Mouse (Mus musculus) intestine, embryonic 15.5 days (tissue): Measurements from ENCODE around the gene Tmem202. TPM values are rescaled to one million over a fixed set of nuclear protein-coding genes. Genes with fewer than 3 reads are reported as not detected.

Experiments
- ATAC-seq: fragments of 200-750 bp; cut with Nextera tagmentation; 2 replicates; pipeline ENCODE4 v1.8.0; 2017; ENCODE audit warnings: moderate TSS enrichment, moderate library complexity
- H3K27ac ChIP-seq: fragments of 300-500 bp; sonication (generic); 2 replicates; pipeline ENCODE4 v1.5.1; 2015; ENCODE audit warnings: mild to moderate bottlenecking, inconsistent platforms
- H3K27me3 ChIP-seq: fragments of 300-500 bp; sonication (generic); replicated peaks from 2 replicates; pipeline ENCODE4 v1.6.1; 2015; ENCODE audit warnings: inconsistent platforms
- H3K36me3 ChIP-seq: fragments of 300-500 bp; sonication (generic); 2 replicates; pipeline ENCODE4 v1.6.1; 2015; ENCODE audit warnings: inconsistent platforms
- H3K4me1 ChIP-seq: fragments of 300-500 bp; sonication (generic); replicated peaks from 2 replicates; pipeline ENCODE4 v1.6.1; 2015; ENCODE audit warnings: inconsistent platforms
- H3K4me2 ChIP-seq: fragments of 300-500 bp; sonication (generic); replicated peaks from 2 replicates; pipeline ENCODE4 v1.6.1; 2015; ENCODE audit warnings: mild to moderate bottlenecking, inconsistent platforms
- H3K4me3 ChIP-seq: fragments of 300-500 bp; sonication (generic); replicated peaks from 2 replicates; pipeline ENCODE4 v1.5.1; 2015; ENCODE audit warnings: inconsistent platforms
- H3K9ac ChIP-seq: fragments of 300-500 bp; sonication (generic); 2 replicates; pipeline ENCODE4 v1.6.1; 2015; ENCODE audit warnings: inconsistent platforms
- H3K9me3 ChIP-seq: fragments of 300-500 bp; sonication (generic); 2 replicates; pipeline ENCODE4 v1.6.1; 2016; ENCODE audit warnings: inconsistent platforms
- WGBS: fragments of 180-500 bp; shearing (Covaris S2); methylation state at CpG from one replicate; pipeline ENCODE4 v1.1.7; 2015; 5-methylcytosine and 5-hydroxymethylcytosine counted together
- polyA plus RNA-seq: library from polyadenylated mRNA; unstranded; fragments of >200 nt; fragmentation: Nextera tagmentation; extraction: Ambion mirVana; gene quantifications from 2 replicates; pipeline ENCODE4 v1.2.1, GENCODE M21; 2015

Gene Tmem202
- polyA plus RNA-seq: 0.35 TPM in 1 of 2 replicates, not detected in the other

DNA sequence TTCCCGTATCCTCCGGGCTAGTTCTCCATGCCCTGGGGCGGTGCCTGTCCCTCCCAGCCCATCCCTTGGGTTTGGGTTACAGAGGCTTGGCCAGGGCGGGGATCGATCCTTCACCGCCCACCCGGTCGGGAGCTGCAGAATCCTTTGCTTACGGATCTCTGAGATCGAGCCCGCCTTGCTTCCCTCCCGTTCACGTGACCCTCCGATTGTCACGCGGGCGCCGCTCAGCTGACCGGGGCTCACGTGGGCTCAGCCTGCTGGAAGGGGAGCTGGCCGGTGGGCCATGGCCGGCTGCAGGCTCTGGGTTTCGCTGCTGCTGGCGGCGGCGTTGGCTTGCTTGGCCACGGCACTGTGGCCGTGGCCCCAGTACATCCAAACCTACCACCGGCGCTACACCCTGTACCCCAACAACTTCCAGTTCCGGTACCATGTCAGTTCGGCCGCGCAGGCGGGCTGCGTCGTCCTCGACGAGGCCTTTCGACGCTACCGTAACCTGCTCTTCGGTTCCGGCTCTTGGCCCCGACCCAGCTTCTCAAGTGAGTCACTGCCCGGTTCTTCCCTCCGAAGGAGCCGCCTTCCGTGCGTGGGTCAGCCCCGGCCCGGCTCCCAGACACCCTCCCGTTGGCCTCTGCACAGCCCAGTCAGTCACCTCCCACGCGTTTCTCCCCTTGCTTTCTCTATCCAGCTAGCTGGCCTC lies at the start of gene Tmem202, which contains the start of gene Hexa:
Gene Tmem202 (minus strand): TSS at position 407 of the 697 bp plus-strand sequence.
Gene Hexa (plus strand): TSS at position 100 of the 697 bp plus-strand sequence.
- WGBS: 2% methylated on average over 55 of the region's 55 CpGs
- Histone ChIP-seq H3K4me1 (peaks cover 10% of the 10 kb centered on the region), H3K9ac (peak within 1 kb of the TSS; percentile 50), H3K4me3 (peak within 1 kb of the TSS; percentile 56), H3K27ac (peak within 1 kb of the TSS; percentile 4; the same call in 1 of the 2 replicates), H3K4me2 (peak within 1 kb of the TSS; percentile 86), H3K27me3 (no peaks in the 10 kb centered on the region), H3K36me3 (no peaks in the 10 kb centered on the region), H3K9me3 (no peaks in the 10 kb centered on the region)
- ATAC-seq: peak; percentile 88

DNA sequence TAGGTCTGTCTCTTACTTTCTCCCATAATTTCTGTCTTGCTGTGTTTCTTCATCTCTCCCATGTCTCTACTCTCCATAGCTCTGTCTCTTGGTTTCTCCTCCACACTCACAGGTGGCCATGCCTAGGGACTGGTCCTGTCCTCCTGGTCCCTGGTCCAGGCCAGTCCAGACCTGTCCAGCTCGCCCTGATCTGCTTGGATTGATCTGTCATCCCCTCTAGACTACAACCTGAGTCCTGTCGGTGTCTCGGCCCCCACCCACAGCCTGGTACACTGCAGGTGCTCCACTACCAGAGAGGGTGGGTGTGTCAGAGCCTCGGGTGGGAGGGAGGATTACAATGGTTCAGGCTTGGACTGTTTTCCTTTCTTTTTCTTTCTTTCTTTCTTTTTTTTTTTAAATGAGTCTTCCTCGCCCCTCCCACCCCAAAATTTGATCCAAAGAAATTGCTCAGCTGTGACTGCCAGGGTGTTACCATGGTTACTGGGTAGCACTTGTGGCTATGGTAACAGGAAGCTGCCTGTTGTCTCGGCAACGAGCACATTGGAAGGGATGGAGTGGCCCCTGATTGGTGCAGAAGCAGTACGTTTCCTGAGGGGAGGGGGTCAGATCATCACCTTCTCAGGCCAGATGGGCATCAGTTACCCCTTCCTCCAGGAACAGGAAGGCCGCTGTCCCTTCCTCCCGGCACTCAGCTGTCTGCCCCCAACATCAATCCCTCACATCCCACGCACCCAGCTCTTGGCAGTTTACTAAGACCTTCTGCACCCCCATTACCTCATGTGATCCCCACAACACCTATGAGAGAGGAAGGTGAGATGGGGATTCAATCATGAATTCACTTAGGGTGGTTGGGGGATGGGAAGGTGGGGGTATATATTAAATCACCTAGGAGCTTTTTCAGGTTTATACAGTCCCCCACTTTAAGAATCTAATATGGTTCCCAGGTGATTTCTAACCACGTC lies 49.3 kb upstream of the Tmem202 start:
- Histone ChIP-seq H3K4me1 (no peaks in the 10 kb centered on the region), H3K36me3 (no peaks in the 10 kb centered on the region), H3K9ac (no peak overlapping the region)

DNA sequence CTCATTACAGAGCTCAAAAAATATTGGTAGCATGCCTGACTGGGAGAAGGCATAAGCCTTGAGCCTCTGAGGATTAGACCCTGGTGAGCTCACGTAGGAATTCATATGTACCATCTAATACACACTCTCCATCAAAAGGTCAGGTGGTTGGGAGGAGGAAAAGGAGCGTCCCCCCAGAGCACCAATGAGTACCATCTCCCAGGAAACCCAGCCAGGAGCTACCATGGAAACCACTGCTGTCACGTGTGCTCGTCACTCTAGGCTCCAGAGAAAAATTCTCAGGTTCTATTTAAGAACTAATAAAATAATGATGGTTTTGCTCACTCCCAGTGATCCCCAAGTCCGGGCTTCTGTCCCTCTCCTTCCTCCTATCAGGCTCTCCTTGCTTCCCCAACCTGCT lies 48.6 kb upstream of the Tmem202 start:
- WGBS: 69% methylated on average over 5 of the region's 5 CpGs
- Histone ChIP-seq H3K27ac (no peak overlapping the region), H3K9ac (no peak overlapping the region), H3K9me3 (no peaks in the 10 kb centered on the region), H3K4me1 (no peaks in the 10 kb centered on the region), H3K27me3 (peaks cover 8% of the 10 kb centered on the region; the same call in 1 of the 2 replicates), H3K4me2 (no peak overlapping the region), H3K36me3 (no peaks in the 10 kb centered on the region), H3K4me3 (no peak overlapping the region)
- ATAC-seq: no peak

More for the DNA sequence above, 49.3 kb upstream of the Tmem202 start:
- ATAC-seq: no peak
- Histone ChIP-seq H3K4me3 (no peak overlapping the region), H3K9me3 (no peaks in the 10 kb centered on the region), H3K4me2 (no peak overlapping the region), H3K27ac (no peak overlapping the region), H3K27me3 (peaks cover 8% of the 10 kb centered on the region; the same call in 1 of the 2 replicates)
- WGBS: 45% methylated on average over 12 of the region's 12 CpGs

DNA sequence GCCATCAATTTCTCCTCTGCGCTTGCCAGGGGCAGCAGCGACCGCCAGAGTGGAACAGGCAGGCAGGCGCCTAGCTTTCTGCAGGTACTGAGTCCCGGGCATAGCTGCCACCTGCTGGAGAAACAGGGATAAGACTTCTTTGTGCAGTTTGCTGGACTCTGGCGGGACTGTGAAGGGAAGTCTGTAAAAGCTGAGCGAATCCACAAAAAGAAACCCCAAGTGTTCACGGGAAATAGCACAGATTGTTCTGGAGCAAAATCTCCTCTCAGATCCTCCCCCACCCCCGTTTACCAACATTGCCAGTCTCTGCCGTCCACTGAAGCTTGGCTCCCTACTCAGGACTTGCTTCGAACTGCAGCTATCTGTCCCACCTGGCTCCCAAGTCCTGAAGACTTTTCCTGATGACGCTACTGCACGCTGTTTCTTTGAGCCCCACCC lies 45.2 kb upstream of the Tmem202 start:
- Histone ChIP-seq H3K4me1 (no peaks in the 10 kb centered on the region), H3K27me3 (peaks cover 8% of the 10 kb centered on the region; the same call in 1 of the 2 replicates), H3K27ac (no peak overlapping the region), H3K9ac (peak overlapping the region; percentile 24; the same call in 1 of the 2 replicates), H3K4me3 (peak overlapping the region; percentile 27), H3K36me3 (no peaks in the 10 kb centered on the region), H3K9me3 (no peaks in the 10 kb centered on the region), H3K4me2 (peak overlapping the region; percentile 68)
- WGBS: 3% methylated on average over 13 of the region's 13 CpGs
- ATAC-seq: peak; percentile 86

DNA sequence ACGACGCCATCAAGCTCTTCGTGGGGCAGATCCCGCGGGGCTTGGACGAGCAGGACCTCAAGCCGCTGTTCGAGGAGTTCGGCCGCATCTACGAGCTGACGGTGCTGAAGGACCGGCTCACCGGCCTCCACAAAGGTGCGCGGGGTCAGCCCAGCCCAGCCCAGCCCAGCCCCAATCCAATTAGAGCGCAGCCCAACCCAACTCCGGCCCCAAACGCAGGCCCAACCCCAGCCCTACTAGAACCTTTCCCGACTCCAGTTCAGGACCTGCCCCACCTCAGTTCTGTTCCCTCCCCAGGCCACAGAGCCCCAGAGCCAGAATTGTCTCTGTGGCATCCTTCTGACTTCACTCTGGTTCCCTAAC lies 38.8 kb upstream of the Tmem202 start:
- Histone ChIP-seq H3K36me3 (no peaks in the 10 kb centered on the region), H3K27ac (no peak overlapping the region), H3K9me3 (no peaks in the 10 kb centered on the region), H3K9ac (no peak overlapping the region), H3K4me1 (peaks cover 13% of the 10 kb centered on the region), H3K4me2 (peak overlapping the region; percentile 75), H3K4me3 (peak overlapping the region; percentile 44), H3K27me3 (peaks cover 4% of the 10 kb centered on the region; the same call in 1 of the 2 replicates)
- WGBS: 0% methylated on average over 20 of the region's 20 CpGs
- peak; percentile 30; the same call in 1 of the 2 replicates for ATAC-seq

DNA sequence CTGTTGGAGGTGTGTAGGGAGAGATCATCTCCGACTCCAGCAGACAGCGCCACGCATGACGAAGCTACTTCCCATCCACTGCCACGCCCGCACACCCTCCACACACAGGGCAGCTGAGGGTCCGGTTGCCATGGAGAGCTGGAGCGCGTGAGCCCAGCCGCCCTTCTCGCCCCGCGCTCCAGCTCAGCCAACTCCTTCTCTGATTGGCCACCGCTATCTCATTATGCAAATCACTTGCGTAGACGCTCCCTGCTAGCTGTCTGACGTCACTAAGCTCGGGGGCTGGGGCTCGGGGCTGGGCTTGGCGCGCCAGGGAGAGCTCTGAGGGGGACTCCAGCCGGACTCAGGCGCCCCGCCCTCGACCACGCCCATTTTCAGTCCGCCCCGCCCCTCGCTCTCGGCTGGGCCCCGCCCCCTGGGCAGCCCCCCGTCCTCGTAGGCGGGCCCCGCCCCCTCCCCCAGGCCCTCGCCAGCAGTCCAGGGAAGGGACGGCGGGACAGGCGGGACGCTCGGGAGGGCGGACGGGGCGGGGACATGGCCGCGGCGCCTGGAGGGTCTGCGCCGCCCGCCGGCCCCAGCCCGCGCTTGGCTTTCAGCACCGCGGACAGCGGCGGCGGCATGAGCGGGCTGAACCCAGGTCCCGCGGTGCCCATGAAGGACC lies 38.3 kb upstream of the Tmem202 start, which contains the start of gene Celf6:
Gene Celf6 (plus strand): TSS at position 74 of the 661 bp plus-strand sequence.
- ATAC-seq: peak; percentile 100
- H3K9ac ChIP-seq: no peak within 1 kb of the TSS
- H3K4me2 ChIP-seq: peak within 1 kb of the TSS; percentile 75
- under 1% methylated on average over 59 of the region's 61 CpGs for WGBS
- H3K36me3 ChIP-seq: no peaks in the 10 kb centered on the region
- no peak within 1 kb of the TSS for H3K27ac ChIP-seq
- peaks cover 4% of the 10 kb centered on the region; the same call in 1 of the 2 replicates for H3K27me3 ChIP-seq
- H3K9me3 ChIP-seq: no peaks in the 10 kb centered on the region
- peaks cover 13% of the 10 kb centered on the region for H3K4me1 ChIP-seq
- H3K4me3 ChIP-seq: peak within 1 kb of the TSS; percentile 44

DNA sequence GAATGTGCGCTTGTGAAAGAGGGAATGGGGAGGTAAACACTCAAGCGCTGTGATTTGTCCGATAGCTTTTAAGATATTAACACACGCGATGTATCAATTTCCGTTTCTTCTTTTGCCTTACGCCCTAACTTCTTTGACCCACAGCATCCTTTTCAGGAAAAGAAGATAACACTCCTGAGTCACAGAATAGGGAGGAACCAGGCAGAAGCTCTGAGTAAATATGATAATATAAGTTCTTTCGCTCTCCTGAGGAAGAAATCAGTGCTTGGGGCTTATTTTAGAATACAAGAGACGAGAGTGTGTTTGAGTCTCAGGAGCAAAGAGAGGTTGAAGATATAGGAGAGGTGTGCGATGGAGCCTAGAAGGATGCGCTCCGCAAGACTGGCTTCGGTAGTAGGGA lies 37.8 kb upstream of the Tmem202 start:
- Histone ChIP-seq H3K36me3 (no peaks in the 10 kb centered on the region), H3K9ac (no peak overlapping the region), H3K4me2 (peak overlapping the region; percentile 75), H3K4me1 (peaks cover 13% of the 10 kb centered on the region), H3K9me3 (no peaks in the 10 kb centered on the region), H3K4me3 (peak overlapping the region; percentile 44), H3K27ac (no peak overlapping the region), H3K27me3 (peaks cover 4% of the 10 kb centered on the region; the same call in 1 of the 2 replicates)
- 12% methylated on average over 13 of the region's 13 CpGs for WGBS
- ATAC-seq: no peak

DNA sequence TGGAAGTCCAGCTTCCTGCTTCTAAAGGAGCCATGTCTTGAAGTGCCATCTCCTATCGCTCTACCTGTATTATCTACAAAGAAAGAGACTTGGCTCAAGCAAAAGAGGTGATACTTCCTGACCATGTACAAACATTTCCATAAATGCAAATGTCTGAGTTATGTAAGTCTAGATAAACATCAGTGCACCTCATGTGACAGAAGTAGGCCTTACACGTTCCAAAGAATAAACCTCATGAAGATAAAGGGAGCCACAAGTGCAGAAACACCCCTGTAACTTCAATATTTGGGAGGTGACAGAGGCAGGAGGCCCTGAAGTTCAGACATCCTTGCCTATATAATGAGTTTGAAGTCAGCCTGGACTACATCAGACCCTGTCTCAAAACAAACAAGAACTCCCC lies 32.2 kb upstream of the Tmem202 start:
- H3K4me2 ChIP-seq: no peak overlapping the region
- no peak overlapping the region for H3K4me3 ChIP-seq
- no peaks in the 10 kb centered on the region for H3K4me1 ChIP-seq
- 86% methylated on average over 2 of the region's 2 CpGs for WGBS
- no peaks in the 10 kb centered on the region for H3K36me3 ChIP-seq
- no peaks in the 10 kb centered on the region for H3K9me3 ChIP-seq
- no peak for ATAC-seq
- H3K27ac ChIP-seq: no peak overlapping the region
- H3K9ac ChIP-seq: no peak overlapping the region
- no peaks in the 10 kb centered on the region; the same call in 1 of the 2 replicates for H3K27me3 ChIP-seq

DNA sequence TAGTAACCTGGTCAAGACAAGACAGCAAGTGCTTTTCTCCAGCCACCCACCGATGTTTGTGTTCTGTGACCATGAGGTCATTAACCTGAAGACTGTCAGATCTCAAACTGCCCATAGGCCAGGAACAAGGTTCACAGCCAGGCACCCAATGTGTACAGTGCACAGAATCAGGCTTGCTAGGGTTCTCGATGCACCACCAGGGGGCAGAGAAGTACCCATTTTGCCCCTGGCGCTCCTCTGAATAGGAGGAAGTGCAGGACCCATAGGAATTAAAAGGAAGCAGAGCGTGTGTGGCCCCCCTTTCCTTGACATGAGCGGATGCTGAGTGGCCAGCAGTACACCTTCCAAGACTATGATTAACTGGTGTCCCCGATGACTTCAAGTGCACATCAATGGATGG lies 27.5 kb upstream of the Tmem202 start:
- H3K36me3 ChIP-seq: peaks cover 5% of the 10 kb centered on the region
- no peak overlapping the region for H3K9ac ChIP-seq
- H3K9me3 ChIP-seq: no peaks in the 10 kb centered on the region
- ATAC-seq: peak; percentile 74
- no peaks in the 10 kb centered on the region for H3K4me1 ChIP-seq
- no peak overlapping the region for H3K4me3 ChIP-seq
- no peaks in the 10 kb centered on the region for H3K27me3 ChIP-seq
- no peak overlapping the region for H3K27ac ChIP-seq
- WGBS: 26% methylated on average over 6 of the region's 6 CpGs
- H3K4me2 ChIP-seq: no peak overlapping the region

DNA sequence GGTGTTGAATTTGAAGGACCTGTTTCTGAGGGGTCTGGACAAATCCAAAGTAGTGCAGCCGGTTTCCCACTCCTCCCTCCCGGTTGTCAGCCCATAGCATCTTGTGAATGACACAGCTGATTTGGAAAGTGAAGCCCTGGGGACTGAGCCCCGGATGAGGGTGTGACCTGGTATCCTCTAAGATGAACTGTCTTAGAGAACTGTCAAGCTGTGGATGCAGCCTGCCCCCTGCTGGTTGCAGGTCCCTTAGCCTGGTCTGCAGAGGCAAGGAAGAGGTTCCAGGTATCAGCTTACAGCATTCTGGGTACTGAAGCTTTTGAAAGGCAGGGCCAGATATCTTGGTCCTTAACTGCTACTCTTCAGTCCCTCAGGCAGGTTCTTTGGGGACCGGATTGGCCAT lies 26.0 kb upstream of the Tmem202 start:
- Histone ChIP-seq H3K9me3 (no peaks in the 10 kb centered on the region), H3K27me3 (no peaks in the 10 kb centered on the region), H3K36me3 (peaks cover 10% of the 10 kb centered on the region), H3K4me1 (no peaks in the 10 kb centered on the region), H3K4me2 (no peak overlapping the region), H3K27ac (no peak overlapping the region), H3K4me3 (no peak overlapping the region), H3K9ac (no peak overlapping the region)
- 24% methylated on average over 4 of the region's 4 CpGs for WGBS
- 0 out of 2 replicates have a peak, but pooled peaks have one; percentile 43 for ATAC-seq

DNA sequence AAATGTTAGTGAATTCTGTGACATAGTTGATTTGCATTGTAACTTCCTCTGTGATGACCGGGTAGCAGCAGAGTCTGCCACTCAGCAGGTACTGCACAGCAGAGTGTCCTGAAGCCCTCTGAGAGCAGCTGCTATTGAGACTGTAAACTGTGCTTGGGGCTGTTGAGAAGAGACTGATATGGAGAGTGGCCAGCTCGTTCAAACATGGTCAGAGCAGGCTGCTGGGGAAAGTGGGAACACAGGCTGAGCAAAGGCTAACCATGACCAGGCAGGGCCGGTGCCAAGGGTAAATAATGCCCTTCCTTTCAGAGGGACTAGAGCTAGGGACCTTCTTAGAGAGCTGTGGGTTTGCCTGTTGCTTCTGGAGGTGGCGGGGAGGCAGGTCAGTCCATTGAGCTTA lies 14.1 kb upstream of the Tmem202 start:
- Histone ChIP-seq H3K4me2 (no peak overlapping the region), H3K4me3 (no peak overlapping the region), H3K9ac (no peak overlapping the region), H3K27me3 (no peaks in the 10 kb centered on the region), H3K36me3 (peaks cover 3% of the 10 kb centered on the region), H3K9me3 (no peaks in the 10 kb centered on the region), H3K4me1 (no peaks in the 10 kb centered on the region), H3K27ac (no peak overlapping the region)
- 82% methylated on average over 4 of the region's 4 CpGs for WGBS
- ATAC-seq: no peak
